Mouse (Mus musculus) midbrain, postnatal 0 days (tissue): ENCODE data around the gene Dclk1. TPM values are rescaled to one million over a fixed set of nuclear protein-coding genes. Genes with fewer than 3 reads are reported as not detected.

Experiments used
- ATAC-seq: fragments of 200-750 bp; cut with Nextera tagmentation; 2 replicates; pipeline ENCODE4 v1.8.0; 2017; ENCODE audit warnings: moderate number of reproducible peaks, mild to moderate bottlenecking, moderate TSS enrichment, moderate library complexity; ENCODE audit not compliant: low FRiP score
- DNase-seq: peaks from one replicate; pipeline ENCODE4 v3.0.0-alpha.2; 2015; ENCODE audit warnings: low spot score
- H3K27ac ChIP-seq: fragments of 300-500 bp; sonication (generic); 2 replicates; pipeline ENCODE4 v1.5.1; 2014; ENCODE audit warnings: low read depth, mild to moderate bottlenecking, low read length, mixed read lengths
- H3K27me3 ChIP-seq: fragments of 300-500 bp; sonication (generic); 2 replicates; pipeline ENCODE4 v1.6.1; 2014; ENCODE audit warnings: low read length, control low read depth, mixed read lengths; ENCODE audit not compliant: insufficient read depth
- H3K36me3 ChIP-seq: fragments of 300-500 bp; sonication (generic); 2 replicates; pipeline ENCODE4 v1.6.1; 2014; ENCODE audit warnings: low read length, control low read depth, mixed read lengths; ENCODE audit not compliant: insufficient read depth
- H3K4me1 ChIP-seq: fragments of 300-500 bp; sonication (generic); 2 replicates; pipeline ENCODE4 v1.6.1; 2014; ENCODE audit warnings: mild to moderate bottlenecking, control low read depth, antibody characterized with exemption, low read length, mixed read lengths; ENCODE audit not compliant: insufficient read depth
- H3K4me2 ChIP-seq: fragments of 300-500 bp; sonication (generic); 2 replicates; pipeline ENCODE4 v1.6.1; 2014; ENCODE audit warnings: low read depth, mild to moderate bottlenecking, low read length, mixed read lengths; ENCODE audit not compliant: poor library complexity, severe bottlenecking
- H3K4me3 ChIP-seq: fragments of 300-500 bp; sonication (generic); 2 replicates; pipeline ENCODE4 v1.5.1; 2014; ENCODE audit warnings: low read depth, mild to moderate bottlenecking, low read length, moderate library complexity
- H3K9ac ChIP-seq: fragments of 300-500 bp; sonication (generic); replicated peaks from 2 replicates; pipeline ENCODE4 v1.6.1; 2014; ENCODE audit warnings: mild to moderate bottlenecking, low read length, moderate library complexity, mixed read lengths; ENCODE audit not compliant: poor library complexity, severe bottlenecking
- H3K9me3 ChIP-seq: fragments of 300-500 bp; sonication (generic); 2 replicates; pipeline ENCODE4 v1.6.1; 2016; ENCODE audit warnings: low read length, control low read depth
- CTCF ChIP-seq: IDR thresholded peaks from 2 replicates; pipeline ENCODE4 v1.5.1; 2016; ENCODE audit warnings: antibody characterized with exemption, mild to moderate bottlenecking
- WGBS: fragments of 180-500 bp; shearing (Covaris S2); extraction: QIAGEN DNeasy Blood & Tissue Kit; methylation state at CpG from one replicate; pipeline ENCODE4 v1.1.7; 2014; 5-methylcytosine and 5-hydroxymethylcytosine counted together
- polyA plus RNA-seq: library from polyadenylated mRNA; unstranded; fragments of >200 nt; fragmentation: Nextera tagmentation; extraction: Ambion mirVana; gene quantifications from 2 replicates; pipeline ENCODE4 v1.2.1, GENCODE M21; 2015
- total RNA-seq: library from RNA; depleted of rRNA; stranded (reverse); fragments of >200 nt; gene quantifications from 2 replicates; pipeline ENCODE4 v1.2.3, GENCODE M21; 2014; rRNA removed

Gene Dclk1
- total and polyA plus RNA-seq, 2 experiments from 2014 or later, result 219 to 307 TPM

DNA sequence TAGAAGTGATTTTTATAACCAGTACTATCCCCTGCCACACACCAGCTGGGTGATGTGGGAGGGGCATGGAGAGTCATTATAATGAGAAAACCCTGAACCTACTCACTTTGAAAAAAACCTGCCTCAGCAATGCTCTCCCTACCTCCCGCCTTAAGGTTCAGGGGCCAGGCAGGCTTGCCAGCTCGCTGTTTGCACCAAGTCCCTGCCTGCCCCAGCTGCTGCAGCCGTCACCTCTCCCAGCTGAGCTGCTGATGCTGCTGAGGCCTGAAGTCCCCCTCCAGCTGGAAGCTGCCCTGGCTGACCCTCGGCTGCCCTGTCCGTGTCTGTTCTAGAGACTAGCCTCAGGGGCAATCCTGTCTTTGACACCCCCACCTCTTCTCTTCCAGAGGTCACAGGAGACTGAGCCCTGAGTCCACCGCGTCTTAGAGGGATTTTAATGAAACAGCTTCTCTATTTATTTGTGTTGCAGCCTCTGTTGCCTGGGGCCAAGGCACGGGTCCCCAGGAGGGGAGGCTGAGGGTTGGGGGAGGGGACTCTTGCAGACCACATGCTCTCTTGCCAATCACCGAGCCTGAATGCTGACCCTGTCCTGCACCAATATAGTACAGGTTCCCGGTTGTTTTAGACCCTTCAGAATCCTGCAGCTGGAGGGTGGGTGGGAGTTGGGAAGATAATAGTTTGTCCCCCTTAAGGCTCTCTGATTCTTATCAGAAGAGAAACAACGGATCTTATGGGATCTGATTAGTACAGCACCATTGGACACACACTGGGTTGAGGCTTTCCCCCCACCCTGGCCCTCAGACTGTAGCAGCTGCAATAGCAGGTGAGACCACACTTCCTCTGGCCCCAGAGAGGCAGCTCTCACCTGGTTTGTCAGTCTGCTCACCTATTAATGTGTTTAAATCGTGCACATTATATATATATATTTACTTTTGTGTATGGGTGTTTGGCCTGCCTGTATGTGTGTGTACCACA is 346.1 kb downstream of the Dclk1 start:
- H3K9me3 ChIP-seq, result no peaks in the 10 kb centered on the region
- no peaks in the 10 kb centered on the region for H3K27me3 ChIP-seq
- no peak overlapping the region for H3K4me2 ChIP-seq
- no peak overlapping the region for H3K4me3 ChIP-seq
- H3K36me3 ChIP-seq, result no peaks in the 10 kb centered on the region
- WGBS, result 11% methylated on average over 12 of the region's 12 CpGs
- peak overlapping the region; percentile 47 for H3K27ac ChIP-seq
- H3K4me1 ChIP-seq, result peaks cover 5% of the 10 kb centered on the region
- no peak for TF ChIP-seq CTCF
- 0 out of 2 replicates have a peak overlapping the region, but pooled peaks have one; percentile 1 for H3K9ac ChIP-seq
- ATAC-seq (peak; percentile 79), DNase-seq (no peak)

Other genes with a start within 250 kb of the Dclk1 start
- 1.2 and 3.6 TPM in 2 replicates for gene Ccna1, start 186.9 kb upstream of the Dclk1 start, total RNA-seq
- gene Ccna1, start 186.9 kb upstream of the Dclk1 start, polyA plus RNA-seq, result 2.6 and 2.9 TPM in 2 replicates
- gene Spg20, start 130.3 kb upstream of the Dclk1 start, total RNA-seq, result 13.4 and 15.5 TPM in 2 replicates
- 8.3 and 9.3 TPM in 2 replicates for gene Spg20, start 130.3 kb upstream of the Dclk1 start, polyA plus RNA-seq
- 0.05 and 2.2 TPM in 2 replicates for gene Ccdc169, start 105.0 kb upstream of the Dclk1 start, total RNA-seq
- 0.11 and 0.16 TPM in 2 replicates for gene Ccdc169, start 105.0 kb upstream of the Dclk1 start, polyA plus RNA-seq
- gene Sohlh2, start 60.3 kb upstream of the Dclk1 start, total RNA-seq, result not detected in 2 replicates
- not detected in 2 replicates for gene Sohlh2, start 60.3 kb upstream of the Dclk1 start, polyA plus RNA-seq
- not detected in 2 replicates for gene Gm21954, start 229.8 kb downstream of the Dclk1 start, total RNA-seq
- gene Gm21954, start 229.8 kb downstream of the Dclk1 start, polyA plus RNA-seq, result not detected in 2 replicates